Mouse (Mus musculus) cerebellum, adult (tissue): ENCODE results near the gene Kif14.

Source experiments
- ATAC-seq: cut with Nextera tagmentation; 2 replicates; pipeline ENCODE4 v1.9.2; 2017; ENCODE audit warnings: mild to moderate bottlenecking, moderate library complexity, mixed read lengths; ENCODE audit not compliant: insufficient number of reproducible peaks, low FRiP score, low TSS enrichment

The Kif14 gene

GRCm38 (mm10) chr1:136580266-136580665 lies 114.1 kb downstream of the Kif14 start:
- ATAC-seq, result no peak
